Mouse (Mus musculus): ENCODE results near the gene Akr1d1. TPM values are rescaled to one million over a fixed set of nuclear protein-coding genes. Genes with fewer than 3 reads are reported as not detected.

Akr1d1 gene
- polyA plus RNA-seq (2016; fragmentation: Nextera tagmentation; extraction: Ambion mirVana): not detected in 2 replicates

DNA sequence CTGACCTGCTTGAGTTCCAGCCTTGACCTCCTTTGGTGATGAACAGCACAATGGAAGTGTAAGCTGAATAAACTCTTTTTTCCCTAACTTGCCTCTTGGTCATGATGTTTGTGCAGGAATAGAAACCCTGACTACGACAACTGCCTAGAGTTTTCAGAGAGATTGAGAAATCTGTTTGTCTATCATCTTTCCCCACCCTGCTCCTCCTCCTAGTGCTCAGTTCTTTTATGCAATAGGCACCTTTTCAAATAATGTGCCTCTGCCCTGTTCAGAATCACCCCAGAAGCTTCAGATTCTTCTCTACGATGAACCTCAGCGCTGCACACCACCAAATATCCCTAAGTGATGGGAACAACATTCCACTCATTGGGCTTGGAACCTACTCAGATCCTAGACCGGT is at the start of gene Akr1d1:
Gene Akr1d1, plus strand, starts transcription at position 234 of the 400 bp plus-strand sequence.
- Histone ChIP-seq H3K4me1 (no peaks in the 10 kb centered on the region), H3K4me3 (no peak within 1 kb of the TSS), H3K27ac (no peak within 1 kb of the TSS), H3K4me2 (replicated peaks) (no peak within 1 kb of the TSS), H3K36me3 (no peaks in the 10 kb centered on the region), H3K9ac (no peak within 1 kb of the TSS), H3K9me3 (no peaks in the 10 kb centered on the region), H3K27me3 (no peaks in the 10 kb centered on the region)
- WGBS: 93% methylated on average over 4 of the region's 4 CpGs
- no peak for ATAC-seq (ENCODE audit: insufficient number of reproducible peaks, insufficient read depth, low FRiP score, low TSS enrichment)

DNA sequence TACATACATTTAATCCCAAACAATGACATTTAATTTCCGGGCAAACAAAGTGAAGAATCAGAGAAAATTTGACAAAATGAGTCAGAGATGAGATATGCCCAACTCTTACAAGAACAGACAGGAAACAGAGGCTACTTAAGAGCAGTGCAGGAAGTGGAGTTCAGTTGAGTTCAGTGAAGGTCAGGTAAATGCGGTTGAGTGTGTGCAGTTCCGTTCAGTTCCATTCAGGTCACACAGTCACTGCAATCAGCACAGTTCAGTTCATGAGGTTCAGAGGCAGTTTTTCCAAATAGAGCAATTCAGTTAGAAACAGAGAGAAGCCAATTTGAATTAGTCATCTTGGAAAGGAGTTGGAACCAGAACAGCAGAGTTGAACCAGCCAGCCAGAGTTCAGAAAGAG is 48.8 kb upstream of the Akr1d1 start:
- 69% methylated on average over 3 of the region's 3 CpGs for WGBS

DNA sequence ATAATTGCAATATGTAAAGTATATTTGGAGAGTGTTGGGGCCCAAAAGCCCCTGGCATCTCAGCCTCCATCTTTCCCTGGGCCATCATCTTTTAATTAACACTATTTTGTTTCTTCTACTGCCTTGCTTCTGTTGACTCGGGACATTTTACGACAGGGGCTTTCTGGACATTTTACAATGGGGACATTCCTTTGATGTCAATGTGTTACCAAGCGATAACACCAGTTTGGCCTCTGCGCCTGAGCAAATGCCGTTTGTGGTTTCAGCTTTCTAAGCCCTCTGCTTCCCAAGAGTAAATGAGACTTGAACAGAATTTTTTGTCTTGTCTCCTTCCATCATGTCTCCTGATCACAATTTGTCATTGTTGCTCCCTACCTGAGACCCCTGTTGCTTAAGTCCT is 46.7 kb upstream of the Akr1d1 start:
- Histone ChIP-seq H3K27ac (no peak overlapping the region), H3K27me3 (no peaks in the 10 kb centered on the region), H3K36me3 (no peaks in the 10 kb centered on the region), H3K9me3 (no peaks in the 10 kb centered on the region), H3K4me3 (no peak overlapping the region), H3K9ac (no peak overlapping the region), H3K4me2 (replicated peaks) (no peak overlapping the region), H3K4me1 (no peaks in the 10 kb centered on the region)
- no peak for ATAC-seq (ENCODE audit: insufficient number of reproducible peaks, insufficient read depth, low FRiP score, low TSS enrichment)
- WGBS: 69% methylated on average over 5 of the region's 5 CpGs

More for the DNA sequence above, 48.8 kb upstream of the Akr1d1 start:
- no peak overlapping the region for H3K4me3 ChIP-seq
- no peak overlapping the region for H3K27ac ChIP-seq
- no peaks in the 10 kb centered on the region for H3K36me3 ChIP-seq
- H3K9ac ChIP-seq: no peak overlapping the region
- ATAC-seq (ENCODE audit: insufficient number of reproducible peaks, insufficient read depth, low FRiP score, low TSS enrichment): no peak
- H3K9me3 ChIP-seq: no peaks in the 10 kb centered on the region
- H3K4me1 ChIP-seq: no peaks in the 10 kb centered on the region
- H3K27me3 ChIP-seq: no peaks in the 10 kb centered on the region
- no peak overlapping the region for H3K4me2 ChIP-seq (replicated peaks)

DNA sequence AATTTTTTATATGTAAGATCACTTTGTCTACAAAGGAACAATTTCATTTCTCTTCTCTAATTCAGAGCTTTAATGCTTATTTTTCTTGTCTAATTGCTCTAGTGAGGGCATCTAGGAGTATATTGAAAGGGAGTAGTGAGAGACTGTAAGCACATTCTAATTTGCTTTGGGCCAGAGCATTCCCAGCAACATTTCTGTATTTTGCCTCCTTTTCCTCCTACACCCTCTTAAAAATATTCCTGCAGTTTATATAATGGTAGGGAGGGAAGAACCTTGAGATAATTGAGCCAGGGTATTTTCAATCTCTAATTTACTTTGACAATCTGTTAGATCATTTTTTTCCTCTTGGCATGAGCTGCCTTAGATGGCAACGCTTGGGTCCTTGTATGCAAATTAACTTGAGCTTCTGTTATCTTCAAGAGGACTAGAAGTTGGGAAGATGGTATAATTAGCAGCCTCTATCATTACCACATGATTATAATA is 45.3 kb upstream of the Akr1d1 start:
- no peaks in the 10 kb centered on the region for H3K4me1 ChIP-seq
- no peak overlapping the region for H3K27ac ChIP-seq
- 67% methylated on average over 1 of the region's 1 CpGs for WGBS
- no peak for ATAC-seq (ENCODE audit: insufficient number of reproducible peaks, insufficient read depth, low FRiP score, low TSS enrichment)
- H3K36me3 ChIP-seq: no peaks in the 10 kb centered on the region
- H3K4me3 ChIP-seq: no peak overlapping the region
- no peak overlapping the region for H3K4me2 ChIP-seq (replicated peaks)
- no peaks in the 10 kb centered on the region for H3K27me3 ChIP-seq
- no peaks in the 10 kb centered on the region for H3K9me3 ChIP-seq
- no peak overlapping the region for H3K9ac ChIP-seq

DNA sequence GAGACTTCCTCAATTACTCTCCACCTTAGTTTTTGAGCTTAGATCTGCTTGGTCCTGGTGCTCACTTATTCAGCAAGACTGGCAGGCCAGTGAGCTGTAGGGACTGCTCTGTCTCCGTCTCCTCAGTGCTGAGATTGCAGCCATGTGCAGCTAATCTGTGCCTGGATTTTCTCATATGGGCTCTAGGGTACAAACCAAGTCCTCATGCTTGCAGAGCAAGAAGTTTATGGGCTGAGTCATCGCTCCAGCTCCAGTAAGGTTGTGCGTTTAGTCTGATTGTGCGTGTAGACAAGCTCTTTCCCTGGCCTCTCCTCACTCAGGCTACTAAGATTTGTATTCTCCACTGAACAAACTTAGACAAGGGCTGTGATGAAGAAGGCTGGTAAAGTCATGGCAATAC is 43.5 kb upstream of the Akr1d1 start:
- H3K4me3 ChIP-seq: no peak overlapping the region
- no peaks in the 10 kb centered on the region for H3K36me3 ChIP-seq
- H3K9me3 ChIP-seq: no peaks in the 10 kb centered on the region
- no peak overlapping the region for H3K4me2 ChIP-seq (replicated peaks)
- ATAC-seq (ENCODE audit: insufficient number of reproducible peaks, insufficient read depth, low FRiP score, low TSS enrichment): no peak
- H3K4me1 ChIP-seq: no peaks in the 10 kb centered on the region
- H3K27ac ChIP-seq: no peak overlapping the region
- H3K27me3 ChIP-seq: no peaks in the 10 kb centered on the region
- H3K9ac ChIP-seq: no peak overlapping the region
- 79% methylated on average over 4 of the region's 4 CpGs for WGBS

DNA sequence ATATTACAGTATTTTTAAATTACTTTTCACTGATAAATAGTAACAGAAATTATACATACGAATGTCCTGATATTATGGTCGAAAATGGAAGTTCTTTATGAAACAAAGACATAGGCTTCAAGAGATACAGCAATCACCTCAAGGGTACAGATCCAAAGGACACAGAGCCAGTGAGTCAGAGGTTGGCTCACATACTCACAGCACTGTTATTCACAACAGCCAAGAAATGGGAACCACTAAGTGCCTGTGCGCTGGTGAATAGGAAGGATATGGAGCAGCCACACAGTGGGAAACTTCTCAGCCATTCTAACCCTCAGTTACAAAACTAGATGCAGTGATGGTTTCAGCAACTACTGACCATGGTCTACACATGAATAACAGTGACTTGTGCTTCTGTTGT is 37.7 kb upstream of the Akr1d1 start:
- Histone ChIP-seq H3K4me3 (no peak overlapping the region), H3K27ac (no peak overlapping the region), H3K4me1 (no peaks in the 10 kb centered on the region), H3K36me3 (no peaks in the 10 kb centered on the region), H3K9ac (no peak overlapping the region), H3K4me2 (replicated peaks) (no peak overlapping the region), H3K27me3 (no peaks in the 10 kb centered on the region), H3K9me3 (no peaks in the 10 kb centered on the region)
- WGBS: 84% methylated on average over 3 of the region's 3 CpGs
- no peak for ATAC-seq (ENCODE audit: insufficient number of reproducible peaks, insufficient read depth, low FRiP score, low TSS enrichment)

DNA sequence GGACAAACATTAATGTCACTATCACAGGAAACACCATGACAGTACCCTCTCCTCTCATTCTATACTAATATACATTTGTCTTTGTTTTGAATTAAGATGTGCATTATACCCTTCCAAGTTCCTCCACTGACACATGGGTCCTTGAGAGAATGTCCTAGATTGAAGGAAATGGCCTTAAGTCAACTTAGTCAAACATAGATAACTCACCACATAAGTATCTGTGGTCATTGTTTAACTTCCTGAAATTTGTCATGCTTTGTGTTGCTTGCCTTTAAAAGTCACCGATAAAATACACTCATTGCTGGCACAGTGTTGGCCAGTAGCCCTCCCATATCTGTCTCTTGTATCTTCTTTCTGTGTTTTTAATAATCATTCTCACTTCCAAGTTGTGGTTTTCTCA is 35.0 kb upstream of the Akr1d1 start:
- ATAC-seq (ENCODE audit: insufficient number of reproducible peaks, insufficient read depth, low FRiP score, low TSS enrichment): no peak
- Histone ChIP-seq H3K4me3 (no peak overlapping the region), H3K9me3 (0 out of 2 replicates have a peak, but pooled peaks cover 6% of the 10 kb centered on the region), H3K4me2 (replicated peaks) (no peak overlapping the region), H3K9ac (no peak overlapping the region), H3K27ac (no peak overlapping the region), H3K4me1 (no peaks in the 10 kb centered on the region), H3K27me3 (no peaks in the 10 kb centered on the region), H3K36me3 (no peaks in the 10 kb centered on the region)
- 80% methylated on average over 1 of the region's 1 CpGs for WGBS

DNA sequence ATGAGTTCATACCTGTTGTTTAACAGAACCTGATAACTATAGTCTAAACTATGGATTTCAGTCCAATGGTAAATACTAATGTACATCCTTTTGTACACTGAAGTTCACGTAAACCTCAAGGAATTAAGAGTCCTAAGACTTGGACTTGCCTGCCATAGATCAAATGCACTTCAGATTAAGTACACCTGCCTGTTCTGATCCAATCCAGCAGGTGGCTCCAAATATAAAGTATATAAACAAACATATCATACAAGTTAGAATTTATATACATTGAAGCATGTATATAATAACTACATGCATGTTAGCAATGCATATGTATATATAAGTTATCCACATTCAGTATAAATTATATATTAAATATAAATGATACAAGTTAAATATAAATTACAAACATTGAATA is 33.1 kb upstream of the Akr1d1 start:
- no peak overlapping the region for H3K27ac ChIP-seq
- no peak overlapping the region for H3K4me2 ChIP-seq (replicated peaks)
- H3K9me3 ChIP-seq: 0 out of 2 replicates have a peak, but pooled peaks cover 6% of the 10 kb centered on the region
- H3K27me3 ChIP-seq: no peaks in the 10 kb centered on the region
- ATAC-seq (ENCODE audit: insufficient number of reproducible peaks, insufficient read depth, low FRiP score, low TSS enrichment): no peak
- no peaks in the 10 kb centered on the region for H3K36me3 ChIP-seq
- no peaks in the 10 kb centered on the region for H3K4me1 ChIP-seq
- no peak overlapping the region for H3K4me3 ChIP-seq
- H3K9ac ChIP-seq: no peak overlapping the region
- WGBS: 89% methylated on average over 1 of the region's 1 CpGs

DNA sequence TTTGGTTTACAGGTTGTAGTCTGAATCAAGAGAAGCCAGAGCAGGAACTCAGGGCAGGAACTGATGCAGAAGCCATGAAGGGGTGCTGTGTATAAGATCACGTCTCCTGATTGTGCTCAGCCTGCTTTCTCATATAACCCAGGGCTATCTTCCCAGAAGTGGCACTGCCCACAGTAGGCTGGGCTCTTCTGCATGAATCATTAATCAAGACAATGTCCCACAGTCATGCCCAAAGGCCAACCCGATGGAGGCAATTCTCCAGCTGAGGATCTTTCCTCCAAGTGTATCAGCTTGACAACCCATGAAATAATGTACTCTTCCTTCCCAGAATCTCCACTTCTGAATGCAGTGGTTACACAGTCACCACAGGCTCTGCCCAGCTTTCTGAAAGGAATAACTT is 24.4 kb upstream of the Akr1d1 start:
- H3K4me3 ChIP-seq: no peak overlapping the region
- no peak overlapping the region for H3K9ac ChIP-seq
- H3K9me3 ChIP-seq: no peaks in the 10 kb centered on the region
- H3K4me1 ChIP-seq: no peaks in the 10 kb centered on the region
- H3K4me2 ChIP-seq (replicated peaks): no peak overlapping the region
- H3K36me3 ChIP-seq: no peaks in the 10 kb centered on the region
- ATAC-seq (ENCODE audit: insufficient number of reproducible peaks, insufficient read depth, low FRiP score, low TSS enrichment): no peak
- no peak overlapping the region for H3K27ac ChIP-seq
- WGBS: 82% methylated on average over 2 of the region's 2 CpGs
- H3K27me3 ChIP-seq: no peaks in the 10 kb centered on the region

DNA sequence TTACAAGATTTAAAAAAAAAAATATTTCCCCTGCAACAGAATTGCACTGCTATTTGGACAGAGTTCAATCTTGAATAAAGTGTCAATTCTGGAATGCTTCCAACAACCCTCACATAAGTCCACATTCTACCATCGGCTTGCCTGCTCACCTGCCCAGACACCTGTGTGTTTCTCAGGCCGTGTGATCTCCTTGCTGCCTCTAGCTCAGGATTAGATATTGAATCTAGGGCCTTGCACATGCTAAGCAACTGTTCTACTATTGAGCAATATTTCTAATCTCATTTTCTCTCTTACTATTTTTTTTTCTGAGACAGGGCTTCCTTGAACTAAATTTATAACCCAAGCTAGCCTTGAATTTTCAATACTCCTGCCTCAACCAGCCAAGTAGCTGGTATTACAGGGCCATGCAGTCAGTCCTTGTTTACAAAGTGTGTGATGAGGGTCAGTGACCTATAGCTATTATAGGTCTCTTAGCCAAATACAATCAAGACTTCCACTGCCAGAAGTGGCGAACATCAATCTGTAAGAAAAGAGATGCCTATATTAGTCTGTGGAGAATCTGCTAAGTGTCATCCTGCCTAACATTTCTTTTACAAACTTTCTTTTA is 23.0 kb upstream of the Akr1d1 start:
- Histone ChIP-seq H3K4me2 (replicated peaks) (no peak overlapping the region), H3K9me3 (no peaks in the 10 kb centered on the region), H3K27ac (no peak overlapping the region), H3K9ac (no peak overlapping the region), H3K36me3 (no peaks in the 10 kb centered on the region), H3K27me3 (no peaks in the 10 kb centered on the region), H3K4me1 (no peaks in the 10 kb centered on the region), H3K4me3 (no peak overlapping the region)
- 67% methylated on average over 3 of the region's 3 CpGs for WGBS
- ATAC-seq (ENCODE audit: insufficient number of reproducible peaks, insufficient read depth, low FRiP score, low TSS enrichment): no peak

DNA sequence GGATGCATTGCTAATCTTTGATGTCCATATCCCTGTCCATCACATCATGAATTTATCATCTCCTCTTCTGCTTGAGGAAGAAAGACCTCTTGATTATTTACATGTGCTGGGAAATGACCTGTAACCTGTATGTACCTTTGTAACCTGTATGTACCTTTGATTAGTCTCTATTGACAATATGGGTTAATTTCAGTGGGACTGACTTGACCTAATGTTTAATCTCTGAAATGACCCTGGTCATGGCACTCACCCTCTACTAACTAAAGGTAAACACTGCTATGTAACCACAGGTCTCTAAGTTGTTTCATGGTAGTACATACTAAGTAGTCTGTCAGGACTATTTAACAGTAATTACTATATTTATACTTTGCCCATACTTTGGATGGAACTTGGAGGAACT is 19.2 kb upstream of the Akr1d1 start:
- H3K9me3 ChIP-seq: no peaks in the 10 kb centered on the region
- no peak for ATAC-seq (ENCODE audit: insufficient number of reproducible peaks, insufficient read depth, low FRiP score, low TSS enrichment)
- no peak overlapping the region for H3K4me3 ChIP-seq
- no peak overlapping the region for H3K9ac ChIP-seq
- no peaks in the 10 kb centered on the region for H3K4me1 ChIP-seq
- no peaks in the 10 kb centered on the region for H3K36me3 ChIP-seq
- H3K27ac ChIP-seq: no peak overlapping the region
- H3K4me2 ChIP-seq (replicated peaks): no peak overlapping the region
- H3K27me3 ChIP-seq: no peaks in the 10 kb centered on the region

DNA sequence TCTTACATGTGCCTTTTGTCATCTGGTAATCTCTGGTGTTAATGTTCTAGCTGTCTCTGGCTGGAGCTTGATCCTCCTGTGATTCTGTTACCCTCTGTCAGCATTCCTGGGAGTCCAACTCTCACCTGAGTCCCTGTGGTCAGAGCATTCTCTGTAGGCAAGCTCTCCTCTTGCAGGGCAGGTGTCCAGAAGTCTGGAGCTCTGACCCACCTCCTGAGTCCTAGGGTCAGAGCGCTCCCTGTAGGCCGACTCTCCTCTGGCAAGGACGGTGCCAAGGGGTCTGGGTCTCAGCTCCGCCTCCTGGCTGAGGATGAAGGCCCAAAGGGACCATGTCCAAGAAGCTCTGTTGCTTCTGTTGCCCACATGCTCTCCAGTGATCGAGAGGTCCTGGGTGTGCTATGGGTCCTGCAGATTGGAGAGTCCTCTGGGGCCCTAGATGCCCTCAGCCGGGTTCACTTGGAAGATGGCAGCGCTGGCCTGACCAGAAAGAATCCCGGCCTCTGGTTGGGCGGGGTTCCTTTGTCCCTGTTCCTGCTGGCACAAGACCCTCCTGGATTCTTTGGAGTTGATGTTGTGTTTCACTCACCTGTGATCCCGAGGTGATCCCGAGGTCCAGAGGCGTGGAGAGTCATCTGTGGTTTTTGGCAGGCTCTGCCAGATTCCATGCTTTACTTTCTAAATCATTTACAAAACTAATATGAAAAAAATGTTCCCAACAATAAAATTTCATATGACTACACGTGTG is 9.2 kb upstream of the Akr1d1 start:
- Histone ChIP-seq H3K27ac (no peak overlapping the region), H3K4me3 (no peak overlapping the region), H3K4me2 (replicated peaks) (no peak overlapping the region), H3K27me3 (no peaks in the 10 kb centered on the region), H3K9ac (no peak overlapping the region), H3K36me3 (no peaks in the 10 kb centered on the region), H3K4me1 (no peaks in the 10 kb centered on the region), H3K9me3 (no peaks in the 10 kb centered on the region)
- ATAC-seq (ENCODE audit: insufficient number of reproducible peaks, insufficient read depth, low FRiP score, low TSS enrichment): no peak
- WGBS: 88% methylated on average over 13 of the region's 13 CpGs

Data from embryonic facial prominence, embryonic 12.5 days (tissue).